Mouse (Mus musculus) midbrain, postnatal 0 days (tissue): ENCODE data around the gene Ormdl3. TPM values are rescaled to one million over a fixed set of nuclear protein-coding genes. Genes with fewer than 3 reads are reported as not detected.
A peak's percentile ranks its signal among the peaks of the same experiment; 100 is the strongest.
"Not testable (repeated sequence)": the region's sequence is repeated elsewhere in the genome, so short reads cannot be mapped to it uniquely, and the experiment has no call there.

Experiments used
- ATAC-seq: fragments of 200-750 bp; cut with Nextera tagmentation; 2 replicates; pipeline ENCODE4 v1.8.0; 2017; ENCODE audit warnings: moderate number of reproducible peaks, mild to moderate bottlenecking, moderate TSS enrichment, moderate library complexity; ENCODE audit not compliant: low FRiP score
- DNase-seq: peaks from one replicate; pipeline ENCODE4 v3.0.0-alpha.2; 2015; ENCODE audit warnings: low spot score
- H3K27ac ChIP-seq: fragments of 300-500 bp; sonication (generic); 2 replicates; pipeline ENCODE4 v1.5.1; 2014; ENCODE audit warnings: low read depth, mild to moderate bottlenecking, low read length, mixed read lengths
- H3K27me3 ChIP-seq: fragments of 300-500 bp; sonication (generic); 2 replicates; pipeline ENCODE4 v1.6.1; 2014; ENCODE audit warnings: low read length, control low read depth, mixed read lengths; ENCODE audit not compliant: insufficient read depth
- H3K36me3 ChIP-seq: fragments of 300-500 bp; sonication (generic); 2 replicates; pipeline ENCODE4 v1.6.1; 2014; ENCODE audit warnings: low read length, control low read depth, mixed read lengths; ENCODE audit not compliant: insufficient read depth
- H3K4me1 ChIP-seq: fragments of 300-500 bp; sonication (generic); 2 replicates; pipeline ENCODE4 v1.6.1; 2014; ENCODE audit warnings: mild to moderate bottlenecking, control low read depth, antibody characterized with exemption, low read length, mixed read lengths; ENCODE audit not compliant: insufficient read depth
- H3K4me2 ChIP-seq: fragments of 300-500 bp; sonication (generic); 2 replicates; pipeline ENCODE4 v1.6.1; 2014; ENCODE audit warnings: low read depth, mild to moderate bottlenecking, low read length, mixed read lengths; ENCODE audit not compliant: poor library complexity, severe bottlenecking
- H3K4me3 ChIP-seq: fragments of 300-500 bp; sonication (generic); 2 replicates; pipeline ENCODE4 v1.5.1; 2014; ENCODE audit warnings: low read depth, mild to moderate bottlenecking, low read length, moderate library complexity
- H3K9ac ChIP-seq: fragments of 300-500 bp; sonication (generic); replicated peaks from 2 replicates; pipeline ENCODE4 v1.6.1; 2014; ENCODE audit warnings: mild to moderate bottlenecking, low read length, moderate library complexity, mixed read lengths; ENCODE audit not compliant: poor library complexity, severe bottlenecking
- H3K9me3 ChIP-seq: fragments of 300-500 bp; sonication (generic); 2 replicates; pipeline ENCODE4 v1.6.1; 2016; ENCODE audit warnings: low read length, control low read depth
- CTCF ChIP-seq: IDR thresholded peaks from 2 replicates; pipeline ENCODE4 v1.5.1; 2016; ENCODE audit warnings: antibody characterized with exemption, mild to moderate bottlenecking
- WGBS: fragments of 180-500 bp; shearing (Covaris S2); extraction: QIAGEN DNeasy Blood & Tissue Kit; methylation state at CpG from one replicate; pipeline ENCODE4 v1.1.7; 2014; 5-methylcytosine and 5-hydroxymethylcytosine counted together
- polyA plus RNA-seq: library from polyadenylated mRNA; unstranded; fragments of >200 nt; fragmentation: Nextera tagmentation; extraction: Ambion mirVana; gene quantifications from 2 replicates; pipeline ENCODE4 v1.2.1, GENCODE M21; 2015
- total RNA-seq: library from RNA; depleted of rRNA; stranded (reverse); fragments of >200 nt; gene quantifications from 2 replicates; pipeline ENCODE4 v1.2.3, GENCODE M21; 2014; rRNA removed

Ormdl3 gene
- total RNA-seq = 104 and 115 TPM in 2 replicates
- polyA plus RNA-seq = 108 and 111 TPM in 2 replicates

DNA sequence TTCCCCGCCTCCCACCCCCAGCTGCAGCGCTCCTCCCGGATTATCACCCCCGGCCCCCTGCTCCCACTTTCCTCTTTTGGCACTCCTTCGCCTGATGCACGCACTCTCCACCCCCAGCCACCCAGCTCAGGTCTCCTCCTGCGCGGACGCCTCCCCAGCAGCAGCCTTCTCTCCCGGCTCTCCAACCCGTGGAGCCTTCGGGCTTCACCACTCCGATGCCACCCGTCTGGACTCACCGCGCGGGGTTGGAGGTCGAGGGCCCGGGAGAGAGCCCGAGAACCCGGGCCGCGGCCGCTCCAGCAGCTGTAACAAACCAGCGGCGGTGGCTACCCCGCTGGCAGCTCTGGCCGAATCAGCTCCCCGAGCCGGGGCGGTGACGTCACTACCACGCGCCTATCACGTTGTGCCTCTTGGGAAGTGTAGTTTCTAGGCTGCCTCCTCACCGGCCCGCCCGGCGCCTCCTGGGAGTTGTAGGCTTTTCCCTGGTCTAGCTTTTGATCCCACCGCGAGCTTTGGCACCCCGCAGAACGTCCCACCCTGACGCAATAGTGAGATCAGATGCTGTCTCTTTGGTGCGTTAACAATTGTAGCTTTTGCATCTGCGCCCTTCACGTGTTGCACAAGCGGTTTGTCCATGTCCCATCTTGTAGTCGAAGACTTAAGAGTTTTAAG is at the start of gene Ormdl3:
TSS of gene Ormdl3 (minus strand) at position 477 of the 672 bp plus-strand sequence.
- Histone ChIP-seq H3K27me3 (no peaks in the 10 kb centered on the region), H3K36me3 (peaks cover 12% of the 10 kb centered on the region), H3K9me3 (no peaks in the 10 kb centered on the region), H3K27ac (peak within 1 kb of the TSS; percentile 86), H3K4me2 (peak within 1 kb of the TSS; percentile 84), H3K4me1 (peaks cover 20% of the 10 kb centered on the region), H3K9ac (peak within 1 kb of the TSS; percentile 84), H3K4me3 (peak within 1 kb of the TSS; percentile 74)
- TF ChIP-seq CTCF = no peak
- WGBS = under 1% methylated on average over 49 of the region's 49 CpGs
- ATAC-seq = peak; percentile 89
- peak; percentile 99 for DNase-seq

DNA sequence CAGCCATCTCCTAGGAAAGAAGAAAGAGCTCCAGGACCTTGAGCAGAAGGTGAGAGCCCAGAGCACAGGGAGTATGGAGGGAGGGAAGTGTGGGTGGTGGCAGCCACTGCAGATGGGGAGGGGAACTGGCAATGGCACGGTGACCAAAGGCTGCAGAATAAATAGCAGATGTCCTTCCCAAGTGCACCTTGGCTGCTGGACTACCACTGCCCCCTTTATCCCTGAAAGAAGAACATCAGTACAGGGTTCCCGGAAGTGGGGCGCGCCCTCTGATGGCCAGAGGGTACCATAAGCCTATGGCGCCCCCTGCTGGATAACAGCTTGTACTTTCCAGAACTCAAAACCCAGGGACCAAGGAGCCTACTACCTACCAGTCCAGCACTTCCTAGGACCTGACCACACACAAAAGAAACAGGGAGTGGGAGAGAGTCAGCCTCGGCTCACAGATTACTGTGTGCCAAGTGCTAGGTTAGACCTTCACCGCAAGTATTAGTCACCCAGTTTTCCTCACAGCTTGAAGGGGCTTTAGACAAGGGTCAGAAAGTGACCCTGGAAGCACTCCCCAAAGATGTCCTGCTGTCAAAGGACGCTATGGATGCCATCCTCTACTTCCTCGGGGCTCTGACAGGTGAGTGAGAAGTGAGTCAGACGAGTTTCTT is 48.3 kb upstream of the Ormdl3 start:
- not testable (repeated sequence) for H3K27me3 ChIP-seq, H3K4me1 ChIP-seq, H3K9ac ChIP-seq, H3K27ac ChIP-seq, H3K4me2 ChIP-seq, H3K36me3 ChIP-seq, H3K9me3 ChIP-seq, ATAC-seq, H3K4me3 ChIP-seq
- DNase-seq = peak; percentile 3
- TF ChIP-seq CTCF = peak; percentile 35
- 33% methylated on average over 10 of the region's 10 CpGs for WGBS

DNA sequence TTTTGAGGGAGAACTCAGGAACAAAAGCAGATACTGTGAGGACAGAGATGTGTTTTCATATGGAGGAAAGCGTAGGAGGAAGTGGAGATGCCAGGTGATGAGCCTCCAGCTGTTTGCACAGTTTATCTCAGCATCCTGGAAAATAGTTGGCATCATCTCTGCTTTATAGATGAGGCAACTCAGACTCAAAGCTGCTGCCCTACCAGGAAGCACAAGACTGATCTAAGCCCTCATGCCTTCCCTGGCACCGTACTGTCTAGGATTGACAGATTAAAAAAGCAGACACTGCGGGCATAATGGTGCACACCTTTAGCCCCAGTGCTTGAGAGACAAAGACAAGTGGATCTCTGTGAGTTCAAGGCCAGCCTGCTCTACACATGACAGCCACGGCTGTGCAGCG is 43.5 kb upstream of the Ormdl3 start:
- Histone ChIP-seq H3K4me2 (no peak overlapping the region), H3K4me1 (no peaks in the 10 kb centered on the region), H3K27me3 (no peaks in the 10 kb centered on the region), H3K4me3 (no peak overlapping the region), H3K36me3 (no peaks in the 10 kb centered on the region), H3K9ac (no peak overlapping the region), H3K9me3 (no peaks in the 10 kb centered on the region), H3K27ac (no peak overlapping the region)
- ATAC-seq = no peak
- WGBS = 88% methylated on average over 5 of the region's 5 CpGs
- DNase-seq = no peak
- no peak for TF ChIP-seq CTCF

DNA sequence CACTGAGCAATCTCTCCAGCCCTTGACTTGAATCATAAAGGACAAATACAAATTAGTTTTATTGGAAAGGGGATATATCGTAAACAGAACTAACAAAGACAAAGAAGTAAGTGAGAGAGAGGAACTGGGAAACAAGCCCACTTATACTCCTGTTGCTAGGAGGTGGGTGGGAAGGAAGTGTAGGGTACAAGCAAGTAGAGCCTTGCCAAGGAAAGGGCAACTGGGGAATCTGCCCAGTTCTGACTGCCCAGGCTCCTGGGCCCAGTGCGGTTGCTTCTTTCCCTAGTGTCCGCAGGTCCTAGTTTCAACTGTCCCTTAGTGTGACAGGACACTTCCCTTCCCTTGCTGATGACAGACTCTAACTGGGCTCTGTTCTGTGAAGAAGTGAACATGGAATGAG is 41.5 kb upstream of the Ormdl3 start:
- 85% methylated on average over 3 of the region's 3 CpGs for WGBS
- Histone ChIP-seq H3K27me3 (no peaks in the 10 kb centered on the region), H3K36me3 (no peaks in the 10 kb centered on the region), H3K9me3 (no peaks in the 10 kb centered on the region), H3K27ac (no peak overlapping the region), H3K9ac (no peak overlapping the region), H3K4me1 (no peaks in the 10 kb centered on the region), H3K4me2 (no peak overlapping the region), H3K4me3 (no peak overlapping the region)
- ATAC-seq (no peak), DNase-seq (peak; percentile 66)
- no peak for TF ChIP-seq CTCF

DNA sequence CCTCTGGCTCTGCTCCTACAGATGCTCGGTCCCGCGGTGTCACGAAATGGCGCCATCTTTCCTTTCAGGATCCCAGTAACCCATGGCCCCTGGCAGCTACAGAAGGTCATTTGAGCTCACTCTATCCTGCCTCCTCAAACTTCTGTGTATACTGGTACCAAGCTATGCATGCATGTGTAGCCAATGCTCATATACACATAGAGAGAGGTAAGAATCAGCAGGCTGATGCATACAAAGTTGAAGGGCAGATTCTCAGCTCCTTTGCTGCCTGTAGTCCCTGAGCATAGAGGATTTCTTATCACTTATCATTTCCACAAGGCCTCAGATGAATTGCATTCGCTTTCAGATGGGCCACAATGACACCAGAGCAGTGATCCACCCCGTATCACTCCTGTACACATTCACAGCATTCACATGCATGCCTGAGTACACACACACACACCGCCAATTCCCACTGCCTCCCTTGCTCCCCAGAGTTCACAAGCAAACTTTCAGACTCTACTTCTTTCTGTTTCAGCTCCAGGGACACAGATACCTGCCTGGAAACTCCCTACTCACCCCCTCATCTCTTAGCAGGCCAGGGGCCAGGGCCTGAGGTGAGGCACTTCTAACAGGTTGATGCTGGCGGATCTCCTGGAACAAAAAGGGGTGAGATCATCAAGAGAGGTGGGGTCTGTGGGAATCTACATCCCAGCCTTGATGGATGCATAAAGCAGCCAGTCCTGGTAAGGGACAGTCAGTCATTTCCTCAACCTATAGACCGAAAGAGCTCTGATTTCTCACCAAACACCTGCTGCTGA is 38.6 kb upstream of the Ormdl3 start, which contains the start of the genes Gm12355 and Gsdma3:
TSS of gene Gm12355 (minus strand) at position 51 of the 800 bp plus-strand sequence.
TSS of gene Gsdma3 (plus strand) at position 750 of the 800 bp plus-strand sequence.
- no peak for TF ChIP-seq CTCF
- no peak within 1 kb of the TSS for H3K4me3 ChIP-seq

DNA sequence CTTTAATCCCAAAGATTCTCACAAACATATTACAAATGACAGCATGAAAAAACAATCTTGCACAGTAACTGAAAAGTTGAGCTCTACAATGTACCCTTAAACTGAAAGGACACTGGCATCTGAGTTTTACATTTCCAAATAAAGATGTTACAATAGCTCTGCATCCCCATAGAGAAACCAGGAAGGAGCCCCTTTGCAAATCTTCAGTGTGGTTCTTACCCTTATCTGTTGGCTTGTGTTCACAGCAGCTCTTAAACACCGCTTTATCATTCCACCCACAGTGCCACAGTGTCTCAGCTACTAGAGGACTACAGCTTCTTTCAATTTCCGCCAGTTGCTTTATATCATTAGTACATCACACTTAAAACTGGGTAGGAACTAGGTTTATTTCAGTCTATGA is 37.2 kb upstream of the Ormdl3 start:
- H3K36me3 ChIP-seq, ATAC-seq: not testable (repeated sequence)

More for the DNA sequence above, 38.6 kb upstream of the Ormdl3 start, which contains the start of the genes Gm12355 and Gsdma3:
- Histone ChIP-seq H3K9me3 (no peaks in the 10 kb centered on the region), H3K9ac (no peak within 1 kb of the TSS), H3K27me3 (no peaks in the 10 kb centered on the region), H3K27ac (no peak within 1 kb of the TSS), H3K4me1 (no peaks in the 10 kb centered on the region), H3K4me2 (no peak within 1 kb of the TSS), H3K36me3 (no peaks in the 10 kb centered on the region)
- DNase-seq (no peak), ATAC-seq (no peak)
- 92% methylated on average over 10 of the region's 10 CpGs for WGBS

DNA sequence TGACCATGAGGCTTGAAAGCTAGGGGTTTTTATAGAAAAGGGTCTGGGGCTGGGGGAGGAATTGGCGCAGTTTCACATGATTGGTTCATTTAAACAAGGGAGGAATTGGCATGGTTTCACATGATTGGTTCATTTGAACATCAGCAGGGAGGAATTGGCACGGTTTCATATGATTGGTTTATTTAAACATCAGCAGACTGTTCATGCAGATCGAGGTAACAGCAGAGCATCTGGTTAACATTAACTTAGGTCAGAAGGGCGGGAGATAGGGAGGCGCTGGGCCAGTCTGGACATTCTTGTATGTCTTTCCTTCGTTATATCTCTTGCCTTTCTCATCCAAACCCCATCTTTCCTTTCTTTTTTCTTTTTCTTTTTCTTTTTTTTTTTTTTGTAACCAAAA is 36.8 kb upstream of the Ormdl3 start:
- not testable (repeated sequence) for H3K27ac ChIP-seq, DNase-seq, H3K4me1 ChIP-seq, H3K36me3 ChIP-seq, H3K9ac ChIP-seq, H3K4me2 ChIP-seq, H3K9me3 ChIP-seq, H3K4me3 ChIP-seq, H3K27me3 ChIP-seq, ATAC-seq
- WGBS = 82% methylated on average over 6 of the region's 6 CpGs

More for the DNA sequence above, 37.2 kb upstream of the Ormdl3 start:
- H3K27me3 ChIP-seq, H3K4me1 ChIP-seq, H3K9me3 ChIP-seq, H3K27ac ChIP-seq, H3K4me2 ChIP-seq, H3K4me3 ChIP-seq, DNase-seq, H3K9ac ChIP-seq: not testable (repeated sequence)
- WGBS = 93% methylated on average over 2 of the region's 2 CpGs
